Mouse (Mus musculus): ENCODE measurements around the gene Dhx35.

Dhx35 gene

GRCm38 (mm10) chr2:158889201-158889600, 94.6 kb downstream of the Dhx35 start:
- no peak for DNase-seq (ENCODE audit: extremely low read depth, low read depth)

GRCm38 (mm10) chr2:158891319-158891718, 96.7 kb downstream of the Dhx35 start:
- no peak for DNase-seq (ENCODE audit: extremely low read depth, low read depth)

GRCm38 (mm10) chr2:158893171-158893853, 98.7 kb downstream of the Dhx35 start:
- no peak for DNase-seq (ENCODE audit: extremely low read depth, low read depth)

GRCm38 (mm10) chr2:158898469-158899196, 104.0 kb downstream of the Dhx35 start:
- no peak for DNase-seq (ENCODE audit: extremely low read depth, low read depth)
